Mouse (Mus musculus) myocyte (in vitro differentiated cells): Measurements from ENCODE around the gene Arf5.

ENCODE experiments used
- MAX ChIP-seq: IDR thresholded peaks from one replicate; pipeline ENCODE4 v1.6.1; 2011; ENCODE audit warnings: low read depth, mild to moderate bottlenecking, control low read depth
- MYOD1 ChIP-seq, 3 experiments: IDR thresholded peaks; one replicate each; pipeline ENCODE4 v1.6.1; 2011; ENCODE audit warnings: control low read depth in 2 of 3, low read depth in 2 of 3, mild to moderate bottlenecking in 2 of 3, moderate library complexity in 1 of 3; ENCODE audit not compliant: insufficient read length in 2 of 3, control insufficient read depth in 1 of 3
- POLR2A ChIP-seq: IDR thresholded peaks from one replicate; pipeline ENCODE4 v1.6.1; 2011; ENCODE audit warnings: low read depth, mild to moderate bottlenecking, control low read depth, moderate library complexity; ENCODE audit not compliant: insufficient read length
- POLR2AphosphoS2 ChIP-seq: IDR thresholded peaks from one replicate; pipeline ENCODE4 v1.6.1; 2011; ENCODE audit warnings: low read depth, control low read depth; ENCODE audit not compliant: insufficient read length
- REST ChIP-seq: IDR thresholded peaks from one replicate; pipeline ENCODE4 v1.6.1; 2011; ENCODE audit warnings: mild to moderate bottlenecking, control low read depth, moderate library complexity; ENCODE audit not compliant: insufficient read depth, insufficient read length
- SRF ChIP-seq: IDR thresholded peaks from one replicate; pipeline ENCODE4 v1.6.1; 2011; ENCODE audit warnings: low read depth; ENCODE audit not compliant: control insufficient read depth, insufficient read length

DNA sequence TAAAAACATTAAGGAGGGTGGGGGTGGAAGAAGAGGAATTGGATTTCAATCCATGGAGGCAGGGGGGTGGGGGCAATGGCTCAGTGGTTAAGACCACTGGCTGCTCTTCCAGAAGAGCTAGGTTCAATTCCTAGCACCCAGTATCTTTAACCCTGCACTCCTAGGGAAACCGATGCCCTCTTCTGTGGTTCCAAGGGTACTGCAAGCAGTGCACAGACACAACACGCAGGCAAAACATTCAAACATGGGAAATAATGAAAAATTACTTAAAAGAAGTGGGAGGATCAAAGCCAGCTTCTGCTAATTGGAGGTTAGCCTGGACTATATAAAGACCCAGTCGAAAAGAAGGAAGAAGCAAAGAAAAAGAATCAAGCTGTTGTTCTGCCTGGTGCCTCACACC is 24.6 kb upstream of the Arf5 start:
- no peak for TF ChIP-seq POLR2A
- TF ChIP-seq MAX, result no peak
- no peak for TF ChIP-seq SRF
- no peak for TF ChIP-seq MYOD1 (IDR thresholded peaks at IDR 0.05; ENCODE audit: control insufficient read depth in 1 of 3, insufficient read length in 2 of 3, low read depth in 2 of 3)
- TF ChIP-seq REST, result no peak
- TF ChIP-seq POLR2AphosphoS2, result no peak
